Mouse (Mus musculus): ENCODE data around the gene Adck2. TPM values are rescaled to one million over a fixed set of nuclear protein-coding genes. Genes with fewer than 3 reads are reported as not detected.

Gene Adck2
- polyA plus RNA-seq, 1 experiment from 2014 or later: 11.9 TPM

DNA sequence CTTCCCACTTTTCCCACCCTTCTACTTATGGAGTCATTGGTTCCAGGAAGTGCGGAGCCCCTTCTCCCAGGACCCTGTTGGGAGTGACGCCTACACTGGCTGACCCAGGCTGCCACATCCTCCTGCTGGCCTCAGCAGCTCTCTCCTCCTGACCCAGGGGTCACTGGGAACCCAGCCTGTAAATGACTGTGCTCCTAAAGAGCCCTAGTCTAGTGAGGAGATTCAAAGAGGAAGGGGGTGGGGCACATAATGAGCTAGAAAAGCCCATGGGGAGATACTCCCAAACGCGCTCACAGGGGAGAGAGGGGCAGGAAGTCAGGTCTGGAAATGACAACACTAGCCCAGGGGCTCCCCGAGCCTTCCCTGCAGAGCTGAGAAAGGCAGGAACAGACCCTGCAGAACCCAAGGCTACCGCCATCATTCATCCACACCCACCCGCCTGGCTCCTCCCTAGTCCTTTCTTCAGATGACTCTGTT lies 34.0 kb upstream of the Adck2 start:
- WGBS (ENCODE audit: insufficient replicate concordance): 16% methylated on average over 7 of the region's 7 CpGs
- Histone ChIP-seq H3K36me3 (ENCODE audit: control insufficient read depth, insufficient read depth) (no peaks in the 10 kb centered on the region), H3K27ac (ENCODE audit: low read length) (no peak overlapping the region), H3K27me3 (ENCODE audit: control insufficient read depth, insufficient read depth, low read depth, low read length) (no peaks in the 10 kb centered on the region), H3K9me3 (replicated peaks; ENCODE audit: control insufficient read depth, low read length) (no peaks in the 10 kb centered on the region), H3K4me3 (ENCODE audit: low read depth, low read length) (no peak overlapping the region), H3K4me2 (ENCODE audit: low read depth, low read length) (no peak overlapping the region), H3K4me1 (ENCODE audit: control insufficient read depth, low read depth, low read length) (peaks cover 3% of the 10 kb centered on the region), H3K9ac (ENCODE audit: low read depth, low read length) (no peak overlapping the region)
- peak; percentile 62 for ATAC-seq (ENCODE audit: low read depth)

DNA sequence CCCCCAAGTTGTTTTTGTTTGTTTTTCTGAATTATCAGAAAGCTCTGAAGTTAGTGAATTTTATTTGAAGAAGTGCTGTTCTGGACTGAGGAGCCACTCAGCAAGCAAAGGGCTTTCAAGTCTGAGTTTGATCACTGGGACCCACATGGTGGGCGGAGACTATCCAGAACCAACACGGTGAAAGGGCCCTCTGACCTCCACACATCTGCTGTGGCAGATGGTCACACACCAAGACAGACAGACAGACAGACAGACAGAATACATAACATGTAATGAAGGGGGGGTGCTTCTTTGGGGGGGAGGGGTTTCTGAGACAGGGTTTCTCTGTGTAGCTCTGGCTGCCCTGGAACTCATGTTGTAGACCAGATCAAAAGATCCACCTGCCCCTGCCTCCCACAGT lies 33.1 kb upstream of the Adck2 start:
- no peak overlapping the region for H3K27ac ChIP-seq (ENCODE audit: low read length)
- no peak overlapping the region for H3K4me2 ChIP-seq (ENCODE audit: low read depth, low read length)
- H3K9ac ChIP-seq (ENCODE audit: low read depth, low read length): no peak overlapping the region
- WGBS (ENCODE audit: insufficient replicate concordance): 41% methylated on average over 2 of the region's 2 CpGs
- no peaks in the 10 kb centered on the region for H3K27me3 ChIP-seq (ENCODE audit: control insufficient read depth, insufficient read depth, low read depth, low read length)
- H3K4me3 ChIP-seq (ENCODE audit: low read depth, low read length): no peak overlapping the region
- ATAC-seq (ENCODE audit: low read depth): no peak
- H3K9me3 ChIP-seq (replicated peaks; ENCODE audit: control insufficient read depth, low read length): no peaks in the 10 kb centered on the region
- peaks cover 3% of the 10 kb centered on the region for H3K4me1 ChIP-seq (ENCODE audit: control insufficient read depth, low read depth, low read length)
- no peaks in the 10 kb centered on the region for H3K36me3 ChIP-seq (ENCODE audit: control insufficient read depth, insufficient read depth)

DNA sequence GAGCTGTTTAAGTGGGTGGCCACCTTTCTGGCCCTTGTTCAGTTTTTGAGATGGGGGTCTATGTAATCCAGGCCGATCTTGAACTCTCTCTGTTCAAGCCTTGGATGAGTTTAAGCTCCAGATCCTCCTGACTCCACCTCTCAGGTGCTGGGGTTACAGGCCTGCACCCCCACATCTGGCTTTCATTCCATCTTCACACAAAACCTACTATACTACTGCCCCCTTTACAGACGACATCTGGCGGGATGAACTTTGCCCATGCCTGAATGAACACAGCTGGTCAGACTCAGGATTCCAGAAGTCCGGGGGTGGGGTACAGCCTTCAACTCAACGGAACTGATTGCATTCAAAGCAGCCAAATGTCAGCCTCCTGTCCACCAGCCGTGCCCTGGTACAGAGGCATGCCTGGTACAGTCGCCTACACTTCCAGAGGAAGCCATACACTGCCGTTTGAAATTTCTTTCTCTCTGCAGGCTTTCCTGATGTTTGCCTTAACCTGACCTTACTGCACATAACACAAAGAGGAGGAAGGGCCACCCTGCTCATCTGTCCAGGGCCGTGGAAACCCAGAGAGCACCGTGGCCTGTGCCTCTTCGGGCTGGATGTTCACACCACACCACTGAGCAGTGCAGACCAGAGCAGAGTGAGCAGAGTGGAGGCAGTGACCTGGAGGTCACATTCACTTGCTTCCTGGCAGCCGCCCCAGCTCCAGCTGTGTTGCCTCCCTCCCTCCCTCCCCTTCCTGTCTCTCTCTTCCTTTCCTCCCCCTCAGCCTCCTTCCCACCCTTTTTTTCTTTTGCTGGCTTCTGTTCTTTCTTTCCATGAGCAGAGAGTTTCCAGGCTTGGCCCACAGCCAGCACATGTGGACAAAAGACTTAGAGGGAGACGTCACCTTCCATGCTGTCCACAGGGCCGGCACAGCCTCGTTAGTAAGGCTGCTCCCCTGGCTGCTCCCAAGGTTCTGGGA lies 30.8 kb upstream of the Adck2 start:
- peak; percentile 70 for ATAC-seq (ENCODE audit: low read depth)
- Histone ChIP-seq H3K27me3 (ENCODE audit: control insufficient read depth, insufficient read depth, low read depth, low read length) (no peaks in the 10 kb centered on the region), H3K9ac (ENCODE audit: low read depth, low read length) (no peak overlapping the region), H3K4me2 (ENCODE audit: low read depth, low read length) (no peak overlapping the region), H3K4me3 (ENCODE audit: low read depth, low read length) (no peak overlapping the region), H3K9me3 (replicated peaks; ENCODE audit: control insufficient read depth, low read length) (no peaks in the 10 kb centered on the region), H3K27ac (ENCODE audit: low read length) (no peak overlapping the region), H3K4me1 (ENCODE audit: control insufficient read depth, low read depth, low read length) (peaks cover 3% of the 10 kb centered on the region), H3K36me3 (ENCODE audit: control insufficient read depth, insufficient read depth) (no peaks in the 10 kb centered on the region)
- WGBS (ENCODE audit: insufficient replicate concordance): 44% methylated on average over 15 of the region's 15 CpGs

DNA sequence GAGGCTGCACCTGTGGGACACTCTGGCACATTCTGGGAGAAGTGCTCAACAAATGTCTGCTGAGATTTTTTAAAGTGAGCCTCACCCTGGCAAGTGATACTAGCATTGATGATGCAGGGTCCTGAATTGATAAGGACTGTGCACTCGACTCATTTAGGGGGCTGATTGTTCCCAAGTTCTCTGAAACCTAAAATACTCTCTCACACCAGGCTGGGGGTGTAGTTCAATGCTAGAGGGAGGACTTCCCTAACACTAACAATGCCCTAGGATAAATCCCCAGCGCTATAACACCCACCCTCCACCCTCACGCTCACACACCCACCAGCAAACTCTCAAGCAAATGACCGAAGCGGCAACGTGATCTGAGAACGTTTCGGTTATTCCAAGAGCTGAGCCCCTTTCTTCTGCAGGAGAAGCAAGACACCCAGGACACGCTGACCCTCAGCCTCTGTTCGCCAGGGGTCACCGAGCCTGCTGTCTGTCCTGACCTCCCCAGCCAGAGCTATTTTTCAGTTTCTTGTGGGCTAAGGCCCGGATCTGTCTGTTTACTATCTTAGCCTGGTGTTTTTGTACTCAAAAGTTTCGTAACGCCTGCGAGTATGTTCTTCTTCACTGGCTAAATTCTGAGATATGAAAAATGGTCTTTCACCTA lies 29.8 kb upstream of the Adck2 start:
- ATAC-seq (ENCODE audit: low read depth): no peak
- WGBS (ENCODE audit: insufficient replicate concordance): 60% methylated on average over 15 of the region's 15 CpGs
- H3K27me3 ChIP-seq (ENCODE audit: control insufficient read depth, insufficient read depth, low read depth, low read length): no peaks in the 10 kb centered on the region
- no peak overlapping the region for H3K9ac ChIP-seq (ENCODE audit: low read depth, low read length)
- H3K4me3 ChIP-seq (ENCODE audit: low read depth, low read length): no peak overlapping the region
- no peaks in the 10 kb centered on the region for H3K9me3 ChIP-seq (replicated peaks; ENCODE audit: control insufficient read depth, low read length)
- H3K36me3 ChIP-seq (ENCODE audit: control insufficient read depth, insufficient read depth): no peaks in the 10 kb centered on the region
- H3K4me2 ChIP-seq (ENCODE audit: low read depth, low read length): no peak overlapping the region
- H3K4me1 ChIP-seq (ENCODE audit: control insufficient read depth, low read depth, low read length): peaks cover 3% of the 10 kb centered on the region
- no peak overlapping the region for H3K27ac ChIP-seq (ENCODE audit: low read length)

DNA sequence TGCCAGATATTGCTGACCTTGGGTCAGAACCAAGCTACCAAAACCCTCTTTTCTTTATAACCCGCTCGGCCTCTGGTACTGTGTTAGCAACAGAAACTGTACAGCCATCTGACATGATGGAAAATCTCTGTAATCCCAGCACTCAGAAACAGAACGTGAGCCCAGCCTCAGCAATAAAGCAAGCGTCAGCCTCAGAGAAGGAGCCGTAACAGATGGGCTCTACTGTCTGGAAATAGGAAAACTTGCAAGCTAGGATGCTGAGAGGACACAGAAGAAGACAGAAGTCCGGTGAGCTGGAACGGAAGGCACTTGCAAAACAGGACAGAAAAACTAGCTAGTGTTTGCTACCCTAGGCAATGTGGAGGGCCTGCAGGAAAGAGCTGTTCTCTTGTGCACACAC lies 28.2 kb upstream of the Adck2 start:
- Histone ChIP-seq H3K9me3 (replicated peaks; ENCODE audit: control insufficient read depth, low read length) (no peaks in the 10 kb centered on the region), H3K4me1 (ENCODE audit: control insufficient read depth, low read depth, low read length) (peaks cover 3% of the 10 kb centered on the region), H3K9ac (ENCODE audit: low read depth, low read length) (no peak overlapping the region), H3K4me3 (ENCODE audit: low read depth, low read length) (no peak overlapping the region), H3K36me3 (ENCODE audit: control insufficient read depth, insufficient read depth) (no peaks in the 10 kb centered on the region), H3K4me2 (ENCODE audit: low read depth, low read length) (no peak overlapping the region), H3K27ac (ENCODE audit: low read length) (no peak overlapping the region), H3K27me3 (ENCODE audit: control insufficient read depth, insufficient read depth, low read depth, low read length) (no peaks in the 10 kb centered on the region)
- no peak for ATAC-seq (ENCODE audit: low read depth)
- 77% methylated on average over 7 of the region's 7 CpGs for WGBS (ENCODE audit: insufficient replicate concordance)

DNA sequence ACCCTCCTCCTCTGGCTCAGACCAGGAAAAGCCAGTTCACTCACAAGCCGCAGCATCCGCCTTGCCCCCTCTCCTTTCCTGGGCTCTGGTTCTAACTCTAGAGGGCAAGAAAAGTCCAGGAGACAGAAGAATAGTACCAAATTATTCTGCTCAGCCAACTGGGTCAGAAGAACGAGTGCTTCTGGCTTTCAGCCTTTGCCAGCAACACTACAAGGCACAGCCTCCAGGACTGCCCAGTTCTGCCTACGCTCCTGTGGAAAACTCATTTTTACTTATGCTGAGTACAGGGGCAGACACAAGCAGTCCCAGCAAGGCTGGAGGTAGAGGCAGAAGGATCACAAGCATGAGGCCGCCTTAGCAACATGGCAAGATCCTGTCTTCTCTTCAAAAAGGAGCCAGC lies 25.6 kb upstream of the Adck2 start:
- 63% methylated on average over 5 of the region's 5 CpGs for WGBS (ENCODE audit: insufficient replicate concordance)
- no peak overlapping the region for H3K4me3 ChIP-seq (ENCODE audit: low read depth, low read length)
- no peak for ATAC-seq (ENCODE audit: low read depth)

DNA sequence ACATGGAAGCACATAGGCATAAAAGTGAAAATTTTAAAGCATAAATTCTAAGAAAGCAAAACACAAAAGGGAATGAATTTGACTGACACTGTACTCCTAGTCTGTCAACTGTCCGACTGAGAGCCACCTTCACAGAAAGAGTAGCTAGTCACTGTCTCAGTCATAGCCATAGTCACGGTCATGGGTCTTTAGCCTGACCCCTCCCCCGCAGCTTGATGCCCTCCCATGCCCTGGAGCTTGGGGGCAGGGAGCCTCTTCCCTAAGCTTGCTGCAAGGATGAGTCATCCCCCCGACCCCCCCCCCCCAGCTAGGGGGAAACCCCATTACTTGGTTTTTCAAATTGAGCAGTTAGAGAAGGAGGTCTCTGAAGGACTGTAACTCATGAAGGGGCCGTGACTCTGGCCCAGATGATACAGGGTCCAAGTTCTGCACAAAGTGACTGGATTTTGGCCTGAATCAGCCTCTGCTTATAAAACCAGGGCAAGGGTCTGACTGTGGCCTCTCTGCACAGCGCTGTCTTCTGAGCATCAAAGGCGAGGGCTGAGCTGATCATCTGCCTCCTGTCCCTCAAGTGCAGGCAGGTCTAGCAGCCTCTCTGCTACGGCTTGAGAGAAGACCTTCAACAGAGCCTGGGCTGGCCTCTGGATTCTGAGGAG lies 21.6 kb upstream of the Adck2 start:
- Histone ChIP-seq H3K36me3 (ENCODE audit: control insufficient read depth, insufficient read depth) (no peaks in the 10 kb centered on the region), H3K4me3 (ENCODE audit: low read depth, low read length) (no peak overlapping the region), H3K9ac (ENCODE audit: low read depth, low read length) (no peak overlapping the region), H3K4me1 (ENCODE audit: control insufficient read depth, low read depth, low read length) (no peaks in the 10 kb centered on the region), H3K27ac (ENCODE audit: low read length) (no peak overlapping the region), H3K27me3 (ENCODE audit: control insufficient read depth, insufficient read depth, low read depth, low read length) (peaks cover 22% of the 10 kb centered on the region), H3K9me3 (replicated peaks; ENCODE audit: control insufficient read depth, low read length) (no peaks in the 10 kb centered on the region), H3K4me2 (ENCODE audit: low read depth, low read length) (no peak overlapping the region)
- no peak for ATAC-seq (ENCODE audit: low read depth)
- WGBS (ENCODE audit: insufficient replicate concordance): 36% methylated on average over 8 of the region's 8 CpGs

More for the DNA sequence above, 25.6 kb upstream of the Adck2 start:
- peaks cover 3% of the 10 kb centered on the region for H3K4me1 ChIP-seq (ENCODE audit: control insufficient read depth, low read depth, low read length)
- H3K9me3 ChIP-seq (replicated peaks; ENCODE audit: control insufficient read depth, low read length): no peaks in the 10 kb centered on the region
- no peak overlapping the region for H3K4me2 ChIP-seq (ENCODE audit: low read depth, low read length)
- no peaks in the 10 kb centered on the region for H3K36me3 ChIP-seq (ENCODE audit: control insufficient read depth, insufficient read depth)
- H3K27ac ChIP-seq (ENCODE audit: low read length): no peak overlapping the region
- H3K9ac ChIP-seq (ENCODE audit: low read depth, low read length): no peak overlapping the region
- H3K27me3 ChIP-seq (ENCODE audit: control insufficient read depth, insufficient read depth, low read depth, low read length): no peaks in the 10 kb centered on the region

DNA sequence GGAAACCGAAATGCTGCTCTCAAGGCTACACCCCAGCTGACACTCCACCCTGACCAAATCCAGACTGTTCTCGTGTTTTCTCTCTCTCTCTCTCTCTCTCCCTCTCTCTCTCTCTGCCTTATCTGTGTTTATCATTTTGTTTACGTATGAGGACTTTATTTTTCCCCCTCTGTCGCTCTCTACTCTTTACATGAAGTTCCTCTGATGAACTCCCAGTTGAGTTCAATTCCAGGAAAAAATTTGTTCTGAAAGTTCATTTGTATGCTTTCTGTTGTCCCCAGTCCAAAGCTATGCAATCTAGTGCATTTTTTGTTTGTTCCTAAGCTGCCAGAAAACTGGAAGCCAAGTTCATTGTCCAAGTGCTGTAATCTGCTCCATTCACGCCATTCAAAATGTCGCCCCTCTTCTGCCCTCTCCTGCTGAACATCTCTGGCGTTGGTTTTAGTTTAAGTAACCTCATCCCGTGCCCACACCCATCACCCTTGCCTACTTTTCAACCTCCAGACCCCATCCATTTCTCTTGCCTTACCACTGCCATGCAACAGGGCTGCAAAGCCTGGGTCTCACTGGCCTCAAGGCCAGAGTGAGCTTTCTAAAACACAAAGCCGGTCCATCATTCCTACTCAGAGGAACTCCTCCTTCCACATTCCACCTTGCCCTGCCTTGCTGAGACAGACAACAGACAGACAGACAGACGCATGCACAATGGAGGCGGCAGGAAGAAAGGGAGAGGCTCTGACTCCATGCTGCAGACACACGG lies 18.6 kb upstream of the Adck2 start:
- no peak for ATAC-seq (ENCODE audit: low read depth)
- no peak overlapping the region for H3K27ac ChIP-seq (ENCODE audit: low read length)

More for the DNA sequence above, 18.6 kb upstream of the Adck2 start:
- no peak overlapping the region for H3K4me3 ChIP-seq (ENCODE audit: low read depth, low read length)
- H3K4me2 ChIP-seq (ENCODE audit: low read depth, low read length): no peak overlapping the region
- H3K27me3 ChIP-seq (ENCODE audit: control insufficient read depth, insufficient read depth, low read depth, low read length): peaks cover 39% of the 10 kb centered on the region
- 55% methylated on average over 12 of the region's 12 CpGs for WGBS (ENCODE audit: insufficient replicate concordance)
- H3K36me3 ChIP-seq (ENCODE audit: control insufficient read depth, insufficient read depth): no peaks in the 10 kb centered on the region
- H3K9me3 ChIP-seq (replicated peaks; ENCODE audit: control insufficient read depth, low read length): no peaks in the 10 kb centered on the region
- no peak overlapping the region for H3K9ac ChIP-seq (ENCODE audit: low read depth, low read length)
- no peaks in the 10 kb centered on the region for H3K4me1 ChIP-seq (ENCODE audit: control insufficient read depth, low read depth, low read length)
